Mouse (Mus musculus) megakaryocyte, embryonic 14.5 days (primary cell): ENCODE measurements at regions not wholly inside any gene's neighbourhood (a gene's known extent, or its start where the extent isn't known, plus 50 kb on each side); places are given as distances from the start of the nearest gene placed in this dataset.

Source experiments
- H3K27me3 ChIP-seq: replicated peaks from 2 replicates; pipeline ENCODE3; 2012; ENCODE audit warnings: inconsistent platforms
- H3K36me3 ChIP-seq: replicated peaks from 2 replicates; pipeline ENCODE3; 2012; ENCODE audit warnings: low read length, inconsistent platforms, mixed read lengths
- H3K4me1 ChIP-seq: 2 replicates; pipeline ENCODE4 v1.6.1; 2012; ENCODE audit warnings: inconsistent platforms
- H3K4me3 ChIP-seq: replicated peaks from 2 replicates; pipeline ENCODE3; 2012; ENCODE audit warnings: moderate library complexity, mild to moderate bottlenecking, inconsistent platforms
- H3K9me3 ChIP-seq: 2 replicates; pipeline ENCODE4 v1.6.1; 2012; ENCODE audit warnings: inconsistent platforms
- FLI1 ChIP-seq: IDR thresholded peaks from 2 replicates; pipeline ENCODE4 v1.6.1; 2012; ENCODE audit warnings: low read length, inconsistent platforms, mixed read lengths
- GATA1 ChIP-seq: IDR thresholded peaks from 3 replicates; pipeline ENCODE4 v1.6.1; 2012; ENCODE audit warnings: mixed read lengths, low read length, inconsistent platforms, borderline replicate concordance

GRCm38 (mm10) chr5:120251697-120252401, 135.6 kb downstream of the Rbm19 start:
- Histone ChIP-seq H3K36me3 (no peaks in the 10 kb centered on the region), H3K4me1 (peaks cover 12% of the 10 kb centered on the region), H3K27me3 (peaks cover 82% of the 10 kb centered on the region), H3K4me3 (peak overlapping the region; percentile 43), H3K9me3 (no peaks in the 10 kb centered on the region)
- TF ChIP-seq FLI1 (no peak), GATA1 (no peak)

DNA sequence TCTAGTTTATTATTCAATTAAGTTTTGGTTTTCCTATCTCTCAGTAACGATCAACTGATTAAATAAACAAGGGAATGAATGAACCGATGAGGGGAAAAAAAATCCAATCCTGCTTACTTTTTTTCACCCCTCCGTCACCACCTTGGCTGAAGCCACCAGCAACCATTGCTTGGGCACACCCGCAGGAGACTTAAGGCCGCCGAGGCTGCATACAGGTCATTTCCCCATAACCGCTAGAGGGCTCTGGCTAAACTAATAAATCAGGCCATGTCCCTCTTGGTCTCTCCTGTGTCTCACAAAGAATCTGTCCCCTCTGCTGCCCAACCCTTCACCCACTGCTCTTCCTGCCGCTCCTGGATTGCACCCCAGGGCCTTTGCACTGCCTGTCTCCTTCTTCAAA, 136.3 kb downstream of the Rbm19 start:
- Histone ChIP-seq H3K4me3 (no peak overlapping the region), H3K27me3 (peaks cover 80% of the 10 kb centered on the region), H3K4me1 (peaks cover 12% of the 10 kb centered on the region), H3K9me3 (no peaks in the 10 kb centered on the region), H3K36me3 (no peaks in the 10 kb centered on the region)
- no peak for TF ChIP-seq FLI1
- no peak for TF ChIP-seq GATA1

GRCm38 (mm10) chr5:120262715-120263273, 146.5 kb downstream of the Rbm19 start:
- no peaks in the 10 kb centered on the region for H3K36me3 ChIP-seq
- TF ChIP-seq FLI1 = no peak
- no peak for TF ChIP-seq GATA1
- peaks cover 12% of the 10 kb centered on the region for H3K4me1 ChIP-seq
- no peak overlapping the region for H3K4me3 ChIP-seq
- H3K9me3 ChIP-seq = 0 out of 2 replicates have a peak, but pooled peaks cover 3% of the 10 kb centered on the region
- H3K27me3 ChIP-seq = peaks cover 69% of the 10 kb centered on the region

- peaks cover 18% of the 10 kb centered on the region for H3K4me1 ChIP-seq
- H3K4me3 ChIP-seq = no peak overlapping the region
- H3K27me3 ChIP-seq = peaks cover 71% of the 10 kb centered on the region
- no peak for TF ChIP-seq FLI1
- TF ChIP-seq GATA1 = no peak
- peaks cover 12% of the 10 kb centered on the region for H3K9me3 ChIP-seq
- no peaks in the 10 kb centered on the region for H3K36me3 ChIP-seq
Measured at GRCm38 (mm10) chr5:120269416-120269860, 153.2 kb downstream of the Rbm19 start.

GRCm38 (mm10) chr5:120270887-120271616, 154.8 kb downstream of the Rbm19 start:
- peaks cover 18% of the 10 kb centered on the region for H3K9me3 ChIP-seq
- no peak for TF ChIP-seq GATA1
- no peak for TF ChIP-seq FLI1
- H3K27me3 ChIP-seq = peaks cover 64% of the 10 kb centered on the region
- no peaks in the 10 kb centered on the region for H3K36me3 ChIP-seq
- peaks cover 10% of the 10 kb centered on the region; the same call in 1 of the 2 replicates for H3K4me1 ChIP-seq
- H3K4me3 ChIP-seq = no peak overlapping the region

DNA sequence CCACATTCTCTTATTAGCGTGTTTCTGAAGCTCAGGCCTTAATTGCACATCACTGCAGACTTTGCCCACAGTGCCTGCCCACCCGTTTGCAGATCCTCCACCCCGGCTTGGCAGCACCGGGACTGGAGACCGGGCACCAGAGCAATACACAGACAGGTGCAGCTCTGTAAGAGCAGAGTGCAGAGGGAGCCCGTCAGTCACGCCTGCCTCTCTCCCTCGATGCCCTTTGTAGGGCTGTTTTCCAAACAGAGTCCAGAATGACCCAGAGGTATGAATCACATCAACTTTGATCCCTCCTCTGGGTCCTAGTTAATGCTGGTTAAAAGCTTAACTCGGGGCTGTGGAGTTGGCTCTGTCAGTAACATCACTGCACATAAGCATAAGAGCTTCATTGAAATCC, 155.3 kb upstream of the Lhx5 start:
- no peak overlapping the region for H3K4me3 ChIP-seq
- no peak for TF ChIP-seq GATA1
- TF ChIP-seq FLI1 = no peak
- H3K9me3 ChIP-seq = peaks cover 19% of the 10 kb centered on the region
- no peaks in the 10 kb centered on the region for H3K36me3 ChIP-seq
- H3K27me3 ChIP-seq = peaks cover 68% of the 10 kb centered on the region
- peaks cover 10% of the 10 kb centered on the region for H3K4me1 ChIP-seq

DNA sequence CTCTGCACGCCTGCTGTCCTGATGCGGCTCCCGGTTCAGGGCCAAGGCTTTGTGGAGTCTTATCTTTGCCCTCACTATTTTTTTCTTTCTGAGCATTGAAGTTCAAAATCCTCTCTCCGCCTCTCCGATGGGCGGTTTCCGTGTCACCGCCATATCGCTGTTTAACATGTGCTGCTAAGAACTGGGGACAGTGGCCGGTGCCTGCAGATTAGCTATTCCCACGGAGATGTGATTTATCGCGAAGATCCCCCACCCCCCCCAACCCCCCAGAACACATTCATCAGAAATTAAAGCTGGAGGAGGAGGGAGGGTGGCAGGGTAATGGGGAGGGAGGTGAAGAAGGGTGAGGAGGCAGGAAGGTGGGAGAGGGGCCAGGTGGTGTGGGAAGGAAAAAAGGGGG, 151.2 kb upstream of the Lhx5 start:
- TF ChIP-seq FLI1 (no peak), GATA1 (no peak)
- Histone ChIP-seq H3K9me3 (peaks cover 7% of the 10 kb centered on the region), H3K27me3 (peaks cover 83% of the 10 kb centered on the region), H3K4me3 (no peak overlapping the region), H3K4me1 (peaks cover 8% of the 10 kb centered on the region; the same call in 1 of the 2 replicates), H3K36me3 (no peaks in the 10 kb centered on the region)

- H3K4me3 ChIP-seq = no peak overlapping the region
- no peaks in the 10 kb centered on the region for H3K36me3 ChIP-seq
- peaks cover 85% of the 10 kb centered on the region for H3K27me3 ChIP-seq
- TF ChIP-seq GATA1 (no peak), FLI1 (no peak)
- H3K9me3 ChIP-seq = peaks cover under 1% of the 10 kb centered on the region; the same call in 1 of the 2 replicates
- peaks cover 8% of the 10 kb centered on the region; the same call in 1 of the 2 replicates for H3K4me1 ChIP-seq
Measured at GRCm38 (mm10) chr5:120280991-120281602, 150.4 kb upstream of the Lhx5 start.

GRCm38 (mm10) chr5:120281840-120282565, 149.5 kb upstream of the Lhx5 start:
- H3K4me1 ChIP-seq = peaks cover 8% of the 10 kb centered on the region; the same call in 1 of the 2 replicates
- H3K36me3 ChIP-seq = no peaks in the 10 kb centered on the region
- peaks cover 1% of the 10 kb centered on the region; the same call in 1 of the 2 replicates for H3K9me3 ChIP-seq
- no peak overlapping the region for H3K4me3 ChIP-seq
- H3K27me3 ChIP-seq = peaks cover 89% of the 10 kb centered on the region
- TF ChIP-seq FLI1 (no peak), GATA1 (no peak)
